Mouse (Mus musculus) lung, postnatal 0 days (tissue): ENCODE data around the gene Med12l. TPM values are rescaled to one million over a fixed set of nuclear protein-coding genes. Genes with fewer than 3 reads are reported as not detected.

Source experiments
- ATAC-seq: fragments of 200-750 bp; cut with Nextera tagmentation; 2 replicates; pipeline ENCODE4 v1.8.0; 2017; ENCODE audit warnings: moderate library complexity
- DNase-seq: peaks from one replicate; pipeline ENCODE4 v3.0.0-alpha.2; 2016; ENCODE audit warnings: low spot score
- H3K27ac ChIP-seq: fragments of 300-500 bp; sonication (generic); 2 replicates; pipeline ENCODE4 v1.5.1; 2014; ENCODE audit warnings: antibody characterized with exemption, mild to moderate bottlenecking, low read length, mixed read lengths
- H3K27me3 ChIP-seq: fragments of 300-500 bp; sonication (generic); replicated peaks from 2 replicates; pipeline ENCODE4 v1.6.1; 2014; ENCODE audit warnings: low read length, mixed read lengths; ENCODE audit not compliant: insufficient read depth
- H3K36me3 ChIP-seq: fragments of 300-500 bp; sonication (generic); 2 replicates; pipeline ENCODE4 v1.6.1; 2014; ENCODE audit warnings: low read length, mixed read lengths; ENCODE audit not compliant: insufficient read depth
- H3K4me1 ChIP-seq: fragments of 300-500 bp; sonication (generic); 2 replicates; pipeline ENCODE4 v1.6.1; 2014; ENCODE audit warnings: antibody characterized with exemption, low read depth, low read length, mixed read lengths; ENCODE audit not compliant: insufficient read depth
- H3K4me2 ChIP-seq: fragments of 300-500 bp; sonication (generic); replicated peaks from 2 replicates; pipeline ENCODE4 v1.6.1; 2014; ENCODE audit warnings: low read depth, mild to moderate bottlenecking, low read length, moderate library complexity, mixed read lengths
- H3K4me3 ChIP-seq: fragments of 300-500 bp; sonication (generic); 2 replicates; pipeline ENCODE4 v1.5.1; 2014; ENCODE audit warnings: low read depth, low read length
- H3K9ac ChIP-seq: fragments of 300-500 bp; sonication (generic); replicated peaks from 2 replicates; pipeline ENCODE4 v1.6.1; 2014; ENCODE audit warnings: low read depth, mild to moderate bottlenecking
- H3K9me3 ChIP-seq: fragments of 300-500 bp; sonication (generic); 2 replicates; pipeline ENCODE4 v1.6.1; 2016; ENCODE audit warnings: low read length, mixed read lengths
- CTCF ChIP-seq: IDR thresholded peaks from 2 replicates; pipeline ENCODE4 v1.5.1; 2016; ENCODE audit warnings: antibody characterized with exemption, mild to moderate bottlenecking
- EP300 ChIP-seq: IDR thresholded peaks from 2 replicates; pipeline ENCODE4 v1.6.1; 2016; ENCODE audit warnings: antibody characterized with exemption, mild to moderate bottlenecking, control low read depth
- WGBS: fragments of 180-500 bp; shearing (Covaris S2); extraction: QIAGEN DNeasy Blood & Tissue Kit; methylation state at CpG from one replicate; pipeline ENCODE4 v1.1.7; 2014; 5-methylcytosine and 5-hydroxymethylcytosine counted together
- polyA plus RNA-seq: library from polyadenylated mRNA; unstranded; fragments of >200 nt; fragmentation: Nextera tagmentation; extraction: Ambion mirVana; gene quantifications from 2 replicates; pipeline ENCODE4 v1.2.1, GENCODE M21; 2015

Gene Med12l
- polyA plus RNA-seq, 1 experiment from 2014 or later: 0.27 TPM

DNA sequence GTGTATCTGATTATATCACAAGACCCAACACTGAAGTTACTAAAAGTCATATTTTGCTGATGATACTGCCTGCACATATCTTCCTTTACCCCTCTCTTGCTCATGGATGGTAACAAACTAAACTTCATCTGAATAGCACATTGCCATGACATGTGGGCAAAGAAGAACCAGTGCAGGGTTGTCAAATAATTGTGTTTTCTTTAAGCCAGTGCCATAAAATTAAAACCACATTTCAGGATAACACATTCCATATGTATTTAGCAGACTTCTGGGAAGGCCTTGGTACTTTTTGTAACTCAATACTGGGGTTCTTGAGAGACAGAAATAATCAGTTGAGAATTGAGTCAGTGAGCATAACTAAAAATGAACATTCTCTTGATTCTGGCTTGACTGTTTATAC, 354.5 kb downstream of the Med12l start:
- H3K4me3 ChIP-seq: no peak overlapping the region
- H3K9me3 ChIP-seq: no peaks in the 10 kb centered on the region
- no peak overlapping the region for H3K4me2 ChIP-seq
- no peaks in the 10 kb centered on the region for H3K4me1 ChIP-seq
- H3K27ac ChIP-seq: no peak overlapping the region
- no peaks in the 10 kb centered on the region for H3K36me3 ChIP-seq
- no peak for DNase-seq
- H3K9ac ChIP-seq: no peak overlapping the region
- H3K27me3 ChIP-seq: no peaks in the 10 kb centered on the region
- no peak for ATAC-seq
- TF ChIP-seq CTCF (no peak), EP300 (no peak)

DNA sequence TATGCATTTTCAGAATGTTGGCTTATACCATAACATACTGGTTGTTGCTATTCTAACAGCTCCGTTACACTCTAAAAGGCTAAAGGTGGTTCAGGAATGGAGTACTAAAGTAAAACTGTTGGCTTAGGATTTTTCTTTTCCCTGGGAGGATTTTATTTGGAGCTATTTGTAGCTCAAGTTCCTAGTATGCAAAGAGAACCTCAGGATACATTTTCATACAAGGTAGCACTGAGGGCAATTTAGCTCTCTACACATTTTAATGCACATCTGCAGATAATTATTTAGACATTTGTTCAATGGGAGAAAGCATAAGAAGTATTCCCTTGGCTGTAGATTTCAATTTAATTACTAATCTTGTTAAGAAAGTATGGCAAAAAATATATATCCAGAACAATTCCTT, 356.3 kb downstream of the Med12l start:
- DNase-seq: no peak
- ATAC-seq: no peak
- Histone ChIP-seq H3K36me3 (no peaks in the 10 kb centered on the region), H3K9me3 (no peaks in the 10 kb centered on the region), H3K4me3 (no peak overlapping the region), H3K9ac (no peak overlapping the region), H3K27ac (no peak overlapping the region), H3K4me1 (no peaks in the 10 kb centered on the region), H3K4me2 (no peak overlapping the region), H3K27me3 (no peaks in the 10 kb centered on the region)
- 87% methylated on average over 1 of the region's 1 CpGs for WGBS
- TF ChIP-seq CTCF (no peak), EP300 (no peak)

Other genes with a start within 250 kb of the Med12l start
- gene Mindy4b-ps, start 183.5 kb upstream of the Med12l start, polyA plus RNA-seq: not detected in 2 replicates
- gene Clrn1, start 120.5 kb upstream of the Med12l start, polyA plus RNA-seq: not detected in 2 replicates
- 0.68 and 1.1 TPM in 2 replicates for gene Gpr171, start 96.0 kb downstream of the Med12l start, polyA plus RNA-seq
- 65.2 and 68.4 TPM in 2 replicates for gene P2ry14, start 147.8 kb downstream of the Med12l start, polyA plus RNA-seq
- not detected in 2 replicates for gene Gpr87, start 189.3 kb downstream of the Med12l start, polyA plus RNA-seq
- gene P2ry13, start 205.1 kb downstream of the Med12l start, polyA plus RNA-seq: 2.6 and 2.7 TPM in 2 replicates